Mouse (Mus musculus): ENCODE results near the gene Sema3a.

The Sema3a gene

DNA sequence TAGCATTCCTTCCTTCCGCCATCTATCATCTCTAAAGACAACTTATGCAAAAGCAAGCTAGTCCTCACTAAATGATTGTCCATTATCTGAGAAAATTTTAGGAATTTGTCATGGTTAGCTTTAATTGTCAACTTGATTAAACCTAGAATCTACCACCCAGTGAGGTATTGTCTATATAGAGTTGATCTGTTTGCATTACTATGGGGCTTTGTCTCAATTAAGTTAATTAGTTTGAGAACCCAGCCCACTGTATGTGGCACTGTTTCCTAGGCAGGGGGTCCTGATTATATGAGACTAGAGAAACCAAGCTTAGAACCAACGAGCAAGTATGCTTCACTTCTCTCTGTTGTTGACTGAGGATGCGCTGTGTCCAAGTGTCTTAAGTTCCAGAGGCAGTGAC is 194.9 kb downstream of the Sema3a start:
- DNase-seq (ENCODE audit: low spot score in 2 of 2): no peak

- no peak for DNase-seq (ENCODE audit: low spot score in 2 of 2)
These were observed 202.1 kb downstream of the Sema3a start for GRCm38 (mm10) chr5:13327281-13327680.

DNA sequence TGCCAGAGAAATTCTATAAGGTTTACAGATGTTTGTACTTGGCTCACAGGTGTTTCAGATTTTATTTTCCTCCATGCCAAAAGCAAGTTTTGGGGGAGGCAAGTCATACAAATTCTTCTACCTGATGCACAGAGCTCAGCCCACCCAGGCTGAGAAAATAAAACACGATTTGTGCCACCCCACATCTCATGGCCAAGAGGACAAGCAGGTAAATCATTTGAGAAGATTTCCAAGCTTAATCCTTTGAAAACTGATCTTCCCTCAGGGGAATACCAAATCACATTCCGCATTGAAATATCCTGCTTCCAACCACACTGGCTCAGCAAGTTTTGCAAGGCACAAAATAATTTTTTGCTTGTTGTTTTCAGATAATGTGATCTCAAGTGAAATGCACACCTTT is 206.2 kb downstream of the Sema3a start:
- no peak for DNase-seq (ENCODE audit: low spot score in 2 of 2)

- DNase-seq (ENCODE audit: low spot score in 2 of 2): no peak
These were observed 212.5 kb downstream of the Sema3a start for GRCm38 (mm10) chr5:13337665-13338064.

DNA sequence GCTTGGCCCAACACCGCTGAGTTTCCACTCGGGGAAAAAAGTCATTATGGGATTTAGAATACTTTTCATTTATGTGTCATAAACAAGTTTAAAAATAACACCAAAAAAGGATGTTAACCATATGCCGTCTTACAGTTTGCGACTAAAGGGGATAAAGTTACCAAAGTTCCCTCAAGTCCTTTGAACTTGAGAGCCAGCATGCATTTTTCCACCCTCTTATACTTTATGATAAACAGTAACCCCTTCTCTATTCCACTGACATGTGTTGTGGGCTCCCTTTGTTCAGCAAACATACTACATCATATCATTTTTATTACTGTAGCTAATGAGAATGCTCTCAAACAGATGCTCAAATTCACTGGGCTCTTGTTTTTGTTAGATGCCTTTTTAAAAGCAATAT is 221.9 kb downstream of the Sema3a start:
- no peak for DNase-seq (ENCODE audit: low spot score in 2 of 2)

DNA sequence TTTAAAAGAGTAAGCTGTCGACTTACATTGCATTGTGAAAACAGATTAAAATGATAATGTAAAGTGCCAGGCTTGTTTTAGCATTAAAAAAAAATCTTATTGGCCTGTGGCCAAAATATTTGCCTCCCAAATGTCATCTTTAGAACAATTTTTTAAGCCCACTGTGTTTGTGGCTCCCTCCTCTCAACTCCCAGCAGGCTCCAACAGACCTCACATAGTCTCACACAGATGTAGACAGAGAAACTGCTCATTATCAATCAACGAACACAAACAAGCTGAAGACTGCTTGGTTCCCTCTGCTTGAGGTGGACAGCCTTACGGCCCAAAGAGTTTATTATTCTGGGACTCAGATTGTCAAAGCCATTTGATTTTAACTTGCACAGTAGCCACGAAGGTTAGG is 226.4 kb downstream of the Sema3a start:
- no peak for DNase-seq (ENCODE audit: low spot score in 2 of 2)

DNA sequence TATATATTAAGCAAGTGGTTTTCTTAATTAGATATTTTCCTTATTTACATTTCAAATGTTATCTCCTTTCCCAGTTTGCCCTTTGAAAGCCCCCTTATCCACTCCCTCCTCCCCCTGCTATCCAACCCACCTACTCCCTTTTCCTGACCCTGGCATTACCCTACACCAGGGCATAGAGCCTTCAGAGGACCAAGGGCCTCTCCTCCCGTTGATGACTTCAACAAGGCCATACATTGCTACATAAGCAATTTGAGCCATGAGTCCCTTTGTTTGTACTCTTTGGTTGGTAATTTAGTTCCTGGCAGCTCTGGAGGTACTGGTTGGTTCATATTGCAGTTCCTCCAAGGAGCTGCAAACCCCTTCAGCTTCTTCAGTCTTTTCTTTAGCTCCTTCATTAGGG is 227.8 kb downstream of the Sema3a start:
- no peak for DNase-seq (ENCODE audit: low spot score in 2 of 2)

DNA sequence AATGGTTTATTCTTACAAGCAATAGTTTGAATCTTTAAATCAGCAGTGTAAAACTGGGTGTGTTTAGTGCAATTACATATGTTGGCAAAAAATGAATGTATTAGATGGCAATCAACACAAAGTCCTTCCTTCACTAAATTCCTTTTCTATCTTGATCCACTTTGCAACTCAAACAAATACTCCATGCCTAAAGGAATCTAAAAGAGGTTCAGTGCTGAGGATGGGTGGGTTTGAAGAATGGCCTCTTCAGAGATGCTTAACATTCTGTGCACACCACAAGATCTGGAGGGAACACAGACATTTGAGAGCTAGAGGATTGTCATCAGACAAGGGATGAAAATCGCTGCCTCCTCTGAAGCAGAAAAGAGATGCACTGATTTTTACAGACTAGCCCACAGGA is 228.3 kb downstream of the Sema3a start:
- DNase-seq (ENCODE audit: low spot score in 2 of 2): no peak

DNA sequence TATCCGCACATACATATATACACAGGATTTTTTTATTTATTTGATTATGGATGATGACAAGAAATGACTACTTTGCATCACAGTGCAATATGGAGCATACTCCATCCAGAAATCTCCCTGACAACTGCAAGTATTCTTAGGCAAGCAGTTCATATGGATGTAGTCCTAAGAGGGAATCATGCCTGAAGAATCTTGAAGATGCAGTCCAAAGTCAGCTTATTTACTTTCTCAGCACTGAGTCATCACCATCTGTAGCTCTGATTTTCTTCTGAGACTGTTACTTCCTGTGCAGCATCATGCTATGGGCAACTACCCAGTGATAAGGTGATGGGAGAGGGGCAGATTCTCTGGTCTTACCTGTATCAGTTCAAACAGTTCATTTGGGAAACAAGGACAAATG is 229.7 kb downstream of the Sema3a start:
- no peak for DNase-seq (ENCODE audit: low spot score in 2 of 2)

- no peak for DNase-seq (ENCODE audit: low spot score in 2 of 2)
These were observed 233.6 kb downstream of the Sema3a start for GRCm38 (mm10) chr5:13358770-13359169.

- no peak for DNase-seq (ENCODE audit: low spot score in 2 of 2)
These were observed 235.5 kb downstream of the Sema3a start for GRCm38 (mm10) chr5:13360711-13361110.

DNA sequence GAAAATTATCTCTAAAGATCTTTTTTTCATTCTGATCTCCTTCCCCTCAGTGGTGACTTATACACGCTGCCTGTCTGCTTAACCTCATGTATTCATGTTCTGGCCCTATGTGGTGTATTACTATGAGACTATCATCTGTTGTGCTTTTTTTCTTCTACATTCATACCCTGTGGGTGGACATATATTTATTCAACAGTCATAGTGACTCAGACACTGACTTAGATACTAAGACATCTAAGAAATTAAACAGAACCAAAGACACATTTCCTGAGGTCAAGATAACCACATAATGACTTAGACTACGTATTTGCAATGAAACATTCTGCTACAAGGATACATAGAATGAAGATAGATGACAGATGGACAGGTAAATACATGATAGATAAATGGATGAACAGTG is 239.9 kb downstream of the Sema3a start:
- DNase-seq (ENCODE audit: low spot score in 2 of 2): no peak

- DNase-seq (ENCODE audit: low spot score in 2 of 2): no peak
These were observed 254.0 kb downstream of the Sema3a start for GRCm38 (mm10) chr5:13379223-13379622.

- no peak for DNase-seq (ENCODE audit: low spot score in 2 of 2)
These were observed 258.8 kb downstream of the Sema3a start for GRCm38 (mm10) chr5:13384047-13384446.

DNA sequence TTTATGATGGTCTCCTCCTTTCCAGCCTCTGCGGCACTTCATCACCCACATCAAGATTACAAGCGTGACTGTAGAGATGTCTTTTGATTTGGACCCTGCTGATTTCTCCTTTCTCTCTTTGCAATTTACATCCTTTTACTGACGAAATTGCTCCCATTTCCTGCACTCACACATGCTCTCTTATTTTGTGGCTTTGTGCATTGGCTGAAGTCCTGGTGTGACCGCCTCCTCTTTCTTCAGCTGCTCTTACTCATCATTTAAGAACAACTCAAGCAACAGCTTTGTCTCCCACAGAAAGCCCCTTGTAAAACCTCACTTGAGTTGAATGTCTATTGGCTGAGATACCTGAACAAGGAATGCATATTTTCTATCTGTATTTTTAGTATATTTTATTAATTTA is 259.5 kb downstream of the Sema3a start:
- no peak for DNase-seq (ENCODE audit: low spot score in 2 of 2)

DNA sequence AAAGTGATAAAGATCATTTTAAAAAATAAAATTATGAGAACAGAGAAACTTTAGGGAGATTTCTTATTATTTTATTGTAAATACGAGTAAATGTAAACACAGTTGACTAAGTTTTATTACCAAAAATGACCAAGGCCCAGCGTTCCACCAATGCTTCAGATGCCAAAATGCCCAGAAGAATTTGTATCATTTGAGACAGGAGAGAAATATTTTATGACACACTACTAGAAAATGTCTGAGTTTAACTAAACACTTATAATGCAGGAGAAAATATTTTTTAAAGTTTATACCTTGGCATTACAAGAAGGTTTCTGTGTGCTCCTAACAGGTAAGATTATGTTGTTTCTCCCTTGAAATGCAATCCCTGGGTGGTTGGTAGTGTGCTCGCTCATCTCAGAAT is 261.4 kb downstream of the Sema3a start:
- DNase-seq (ENCODE audit: low spot score in 2 of 2): no peak

DNA sequence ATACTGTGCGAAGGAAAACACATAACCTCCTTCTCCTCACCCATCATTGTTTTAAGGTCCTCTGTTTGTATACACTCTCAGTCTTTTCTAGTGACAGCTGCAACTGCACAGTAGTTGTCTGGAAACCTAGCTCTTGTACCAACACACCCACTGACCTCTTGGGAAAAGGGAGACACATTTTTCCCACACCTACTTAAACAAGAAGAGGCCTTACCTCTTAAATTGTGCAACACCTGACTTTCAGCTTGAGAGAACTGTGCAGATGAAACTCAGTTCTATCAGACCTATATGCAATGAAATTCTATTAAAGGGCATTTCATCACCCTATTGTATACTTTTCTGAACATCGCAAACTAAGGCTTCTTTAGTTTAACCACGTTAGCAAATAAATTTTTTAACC is 262.5 kb downstream of the Sema3a start:
- DNase-seq (ENCODE audit: low spot score in 2 of 2): no peak

DNA sequence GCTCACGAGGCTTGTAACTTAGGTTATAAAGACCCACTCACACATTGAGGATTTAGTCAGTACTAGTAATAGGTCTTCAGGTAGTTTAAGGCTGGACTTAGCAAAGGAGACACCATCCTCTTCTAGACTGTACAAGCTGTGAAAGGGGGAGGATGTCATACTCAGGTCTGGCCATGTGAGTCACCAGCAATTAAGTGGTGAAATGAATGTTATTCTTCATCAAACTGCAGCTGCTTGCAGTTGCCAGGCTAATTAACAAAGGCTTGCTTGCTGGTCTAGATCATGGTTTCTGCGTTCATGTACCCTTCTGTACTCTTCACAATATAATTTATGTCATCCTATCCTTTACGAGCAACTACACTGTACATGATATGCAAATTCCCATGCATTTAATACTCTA is 264.8 kb downstream of the Sema3a start:
- no peak for DNase-seq (ENCODE audit: low spot score in 2 of 2)

GRCm38 (mm10) chr5:13405432-13405831 is 280.2 kb downstream of the Sema3a start:
- no peak for DNase-seq (ENCODE audit: low spot score in 2 of 2)

DNA sequence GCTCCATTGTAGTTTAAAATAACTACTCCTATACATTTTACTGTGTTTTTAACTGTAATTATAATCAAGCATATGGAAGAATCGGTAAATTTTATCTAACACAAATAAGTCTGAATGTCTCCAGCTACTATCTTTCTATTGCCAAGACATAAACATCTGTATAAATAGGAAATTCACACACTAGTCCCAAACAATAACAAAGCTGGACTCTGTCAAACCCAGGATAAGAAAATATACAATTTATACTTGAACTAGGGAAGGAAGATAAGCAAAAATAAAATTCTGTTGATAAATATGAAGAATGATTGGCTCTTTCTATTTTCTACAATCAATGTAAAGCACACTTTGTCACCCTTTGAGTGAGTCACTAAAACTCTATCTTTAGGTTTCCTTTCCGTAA is 280.9 kb downstream of the Sema3a start:
- DNase-seq (ENCODE audit: low spot score in 2 of 2): no peak

GRCm38 (mm10) chr5:13411920-13412319 is 286.7 kb downstream of the Sema3a start:
- DNase-seq (ENCODE audit: low spot score in 2 of 2): no peak

DNA sequence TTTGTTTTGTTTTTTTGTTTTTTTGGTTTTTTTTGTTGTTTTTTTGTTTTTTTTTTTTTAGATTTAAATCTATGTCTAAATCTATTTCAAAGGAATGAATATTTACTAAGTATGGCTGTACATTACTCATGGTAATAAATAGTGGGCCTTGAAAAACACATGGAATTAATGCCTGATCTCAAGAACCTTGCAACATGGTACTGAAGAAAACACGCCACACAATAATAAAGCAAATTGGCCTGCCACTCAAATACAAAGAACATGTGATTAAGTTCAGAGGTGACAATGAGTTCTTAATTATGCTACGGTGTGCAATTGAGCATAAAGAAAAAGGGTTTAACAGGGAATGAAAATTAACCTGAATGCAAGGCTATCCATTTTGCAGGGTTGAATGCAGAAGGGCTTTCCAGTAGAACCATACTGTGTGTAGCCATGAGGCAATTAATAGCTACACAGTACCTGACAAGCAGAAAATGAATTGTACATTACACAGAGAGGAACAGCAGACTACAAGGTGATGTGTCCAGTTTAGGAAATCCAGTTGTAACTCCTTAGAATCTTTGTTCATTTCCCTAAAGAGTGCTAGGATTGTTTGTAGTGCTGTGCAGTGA is 288.8 kb downstream of the Sema3a start:
- no peak for DNase-seq (ENCODE audit: low spot score in 2 of 2)

DNA sequence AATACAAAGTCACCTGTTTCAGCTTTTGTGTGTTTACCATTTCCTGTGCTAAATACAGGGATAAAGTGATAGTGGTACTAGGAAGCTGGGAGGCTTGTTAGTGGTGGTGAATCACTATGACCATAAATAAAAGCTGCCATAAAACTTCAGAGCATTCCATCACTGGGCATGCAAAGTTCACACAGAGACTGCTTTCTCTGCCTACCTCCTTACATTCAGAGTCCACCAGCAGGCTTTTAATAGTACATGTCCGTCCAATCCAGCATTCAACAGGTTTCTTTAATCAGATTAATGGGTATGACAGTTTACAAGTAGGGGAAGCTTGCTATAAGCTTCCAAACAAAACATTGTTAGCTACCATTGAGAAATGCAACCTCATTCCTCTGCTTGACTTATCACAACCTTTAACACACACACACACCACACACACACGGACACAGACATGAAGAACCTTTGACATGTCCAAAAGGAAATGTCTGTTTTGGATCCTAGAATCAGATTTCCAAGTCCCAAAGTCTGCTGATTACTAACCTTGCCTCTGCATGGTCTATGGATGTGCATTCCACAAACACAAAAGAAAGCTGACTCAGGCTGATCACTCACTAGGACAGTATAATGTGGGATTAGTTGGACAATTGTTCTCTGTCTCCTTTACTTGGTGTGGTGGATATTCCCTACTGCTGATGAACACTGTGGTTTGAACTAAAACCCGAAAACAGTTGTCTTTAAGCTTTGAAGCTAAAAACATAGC is 291.9 kb downstream of the Sema3a start:
- no peak for DNase-seq (ENCODE audit: low spot score in 2 of 2)
